Mouse (Mus musculus): Measurements from ENCODE around the gene Med13. TPM values are rescaled to one million over a fixed set of nuclear protein-coding genes. Genes with fewer than 3 reads are reported as not detected.
"Not testable (repeated sequence)": the region's sequence is repeated elsewhere in the genome, so short reads cannot be mapped to it uniquely, and the experiment has no call there.

Gene Med13
- polyA plus RNA-seq, 1 experiment from 2014 or later: 2.9 TPM

- DNase-seq: no peak
- 62% methylated on average over 2 of the region's 2 CpGs for WGBS (ENCODE audit: insufficient replicate concordance)
Observed at GRCm38 (mm10) chr11:86349325-86349724, 8.1 kb downstream of the Med13 start.

GRCm38 (mm10) chr11:86348872-86349271, 8.5 kb downstream of the Med13 start:
- H3K9me3 ChIP-seq (replicated peaks): no peaks in the 10 kb centered on the region
- H3K4me1 ChIP-seq (replicated peaks): peaks cover 27% of the 10 kb centered on the region
- ATAC-seq (ENCODE audit: low read depth) (no peak), DNase-seq (no peak)
- H3K27me3 ChIP-seq: no peaks in the 10 kb centered on the region
- H3K9ac ChIP-seq: no peak overlapping the region
- no peak overlapping the region for H3K4me3 ChIP-seq (replicated peaks)
- no peak overlapping the region for H3K27ac ChIP-seq
- H3K36me3 ChIP-seq: peaks cover 30% of the 10 kb centered on the region
- H3K4me2 ChIP-seq: no peak overlapping the region

More at GRCm38 (mm10) chr11:86349325-86349724, 8.1 kb downstream of the Med13 start:
- Histone ChIP-seq H3K9ac (no peak overlapping the region), H3K27ac (no peak overlapping the region), H3K27me3 (no peaks in the 10 kb centered on the region), H3K4me2 (no peak overlapping the region), H3K4me3 (replicated peaks) (no peak overlapping the region), H3K9me3 (replicated peaks) (no peaks in the 10 kb centered on the region), H3K36me3 (peaks cover 32% of the 10 kb centered on the region), H3K4me1 (replicated peaks) (peaks cover 31% of the 10 kb centered on the region)
- ATAC-seq (ENCODE audit: low read depth): no peak

GRCm38 (mm10) chr11:86347387-86348122, 9.8 kb downstream of the Med13 start:
- WGBS (ENCODE audit: insufficient replicate concordance): 83% methylated on average over 5 of the region's 5 CpGs
- H3K4me3 ChIP-seq (replicated peaks): no peak overlapping the region
- H3K9me3 ChIP-seq (replicated peaks): no peaks in the 10 kb centered on the region
- no peaks in the 10 kb centered on the region for H3K27me3 ChIP-seq
- no peak overlapping the region for H3K4me2 ChIP-seq
- no peak for DNase-seq
- H3K27ac ChIP-seq: no peak overlapping the region
- H3K9ac ChIP-seq: no peak overlapping the region
- peaks cover 29% of the 10 kb centered on the region for H3K36me3 ChIP-seq
- peaks cover 15% of the 10 kb centered on the region for H3K4me1 ChIP-seq (replicated peaks)
- ATAC-seq (ENCODE audit: low read depth): no peak

GRCm38 (mm10) chr11:86346525-86346924, 10.9 kb downstream of the Med13 start:
- Histone ChIP-seq H3K4me3 (replicated peaks) (no peak overlapping the region), H3K27me3 (no peaks in the 10 kb centered on the region), H3K4me2 (no peak overlapping the region), H3K9me3 (replicated peaks) (no peaks in the 10 kb centered on the region), H3K4me1 (replicated peaks) (peaks cover 11% of the 10 kb centered on the region), H3K36me3 (peaks cover 31% of the 10 kb centered on the region), H3K9ac (no peak overlapping the region), H3K27ac (no peak overlapping the region)
- DNase-seq: no peak
- WGBS (ENCODE audit: insufficient replicate concordance): 71% methylated on average over 3 of the region's 3 CpGs
- no peak for ATAC-seq (ENCODE audit: low read depth)

GRCm38 (mm10) chr11:86344940-86345339, 12.5 kb downstream of the Med13 start:
- H3K9me3 ChIP-seq (replicated peaks); H3K4me3 ChIP-seq (replicated peaks); H3K9ac ChIP-seq; DNase-seq; ATAC-seq (ENCODE audit: low read depth); H3K27me3 ChIP-seq; H3K27ac ChIP-seq; H3K4me2 ChIP-seq; H3K4me1 ChIP-seq (replicated peaks): not testable (repeated sequence)
- peaks cover 35% of the 10 kb centered on the region for H3K36me3 ChIP-seq
- 86% methylated on average over 1 of the region's 1 CpGs for WGBS (ENCODE audit: insufficient replicate concordance)

GRCm38 (mm10) chr11:86324251-86324650, 33.2 kb downstream of the Med13 start:
- no peak overlapping the region for H3K27ac ChIP-seq
- H3K27me3 ChIP-seq: no peaks in the 10 kb centered on the region
- H3K4me3 ChIP-seq (replicated peaks): no peak overlapping the region
- DNase-seq: no peak
- H3K4me1 ChIP-seq (replicated peaks): no peaks in the 10 kb centered on the region
- H3K36me3 ChIP-seq: peaks cover 34% of the 10 kb centered on the region
- no peak overlapping the region for H3K9ac ChIP-seq
- no peaks in the 10 kb centered on the region for H3K9me3 ChIP-seq (replicated peaks)
- WGBS (ENCODE audit: insufficient replicate concordance): 77% methylated on average over 5 of the region's 5 CpGs
- H3K4me2 ChIP-seq: no peak overlapping the region
- ATAC-seq (ENCODE audit: low read depth): no peak

GRCm38 (mm10) chr11:86314992-86315391, 42.4 kb downstream of the Med13 start:
- not testable (repeated sequence) for H3K4me1 ChIP-seq (replicated peaks); H3K4me2 ChIP-seq; H3K27me3 ChIP-seq; H3K27ac ChIP-seq; ATAC-seq (ENCODE audit: low read depth); H3K9me3 ChIP-seq (replicated peaks); H3K4me3 ChIP-seq (replicated peaks); DNase-seq; H3K9ac ChIP-seq
- WGBS (ENCODE audit: insufficient replicate concordance): 83% methylated on average over 3 of the region's 3 CpGs
- H3K36me3 ChIP-seq: peaks cover 34% of the 10 kb centered on the region

GRCm38 (mm10) chr11:86310280-86310679, 47.1 kb downstream of the Med13 start:
- Histone ChIP-seq H3K36me3 (peaks cover 31% of the 10 kb centered on the region), H3K9ac (no peak overlapping the region), H3K4me3 (replicated peaks) (no peak overlapping the region), H3K27me3 (no peaks in the 10 kb centered on the region), H3K4me1 (replicated peaks) (no peaks in the 10 kb centered on the region), H3K9me3 (replicated peaks) (no peaks in the 10 kb centered on the region), H3K27ac (no peak overlapping the region), H3K4me2 (no peak overlapping the region)
- 63% methylated on average over 6 of the region's 6 CpGs for WGBS (ENCODE audit: insufficient replicate concordance)
- DNase-seq (no peak), ATAC-seq (ENCODE audit: low read depth) (no peak)

- DNase-seq; H3K4me1 ChIP-seq (replicated peaks); H3K4me2 ChIP-seq; H3K4me3 ChIP-seq (replicated peaks); H3K9ac ChIP-seq; ATAC-seq (ENCODE audit: low read depth); H3K9me3 ChIP-seq (replicated peaks); H3K27ac ChIP-seq; H3K27me3 ChIP-seq: not testable (repeated sequence)
- WGBS (ENCODE audit: insufficient replicate concordance): 89% methylated on average over 10 of the region's 10 CpGs
- peaks cover 44% of the 10 kb centered on the region for H3K36me3 ChIP-seq
Observed at GRCm38 (mm10) chr11:86292201-86292600, 65.2 kb downstream of the Med13 start.

- no peak overlapping the region for H3K27ac ChIP-seq
- WGBS (ENCODE audit: insufficient replicate concordance): 90% methylated on average over 6 of the region's 6 CpGs
- peaks cover 3% of the 10 kb centered on the region; the same call in 1 of the 2 replicates for H3K4me1 ChIP-seq (replicated peaks)
- H3K4me2 ChIP-seq: no peak overlapping the region
- no peak for ATAC-seq (ENCODE audit: low read depth)
- H3K9me3 ChIP-seq (replicated peaks): no peaks in the 10 kb centered on the region
- no peak overlapping the region for H3K9ac ChIP-seq
- H3K27me3 ChIP-seq: no peaks in the 10 kb centered on the region
- peaks cover 40% of the 10 kb centered on the region for H3K36me3 ChIP-seq
- H3K4me3 ChIP-seq (replicated peaks): no peak overlapping the region
- no peak for DNase-seq
Observed at GRCm38 (mm10) chr11:86291714-86292113, 65.7 kb downstream of the Med13 start.

GRCm38 (mm10) chr11:86285729-86286128, 71.7 kb downstream of the Med13 start:
- H3K4me1 ChIP-seq (replicated peaks): no peaks in the 10 kb centered on the region
- H3K4me3 ChIP-seq (replicated peaks): no peak overlapping the region
- no peak overlapping the region for H3K9ac ChIP-seq
- peaks cover 77% of the 10 kb centered on the region for H3K36me3 ChIP-seq
- WGBS (ENCODE audit: insufficient replicate concordance): 92% methylated on average over 8 of the region's 8 CpGs
- DNase-seq: no peak
- no peak overlapping the region for H3K27ac ChIP-seq
- H3K9me3 ChIP-seq (replicated peaks): no peaks in the 10 kb centered on the region
- no peaks in the 10 kb centered on the region for H3K27me3 ChIP-seq
- H3K4me2 ChIP-seq: no peak overlapping the region
- ATAC-seq (ENCODE audit: low read depth): no peak

- peaks cover 76% of the 10 kb centered on the region for H3K36me3 ChIP-seq
- H3K4me2 ChIP-seq: no peak overlapping the region
- 87% methylated on average over 6 of the region's 6 CpGs for WGBS (ENCODE audit: insufficient replicate concordance)
Observed at GRCm38 (mm10) chr11:86278442-86279102, 78.8 kb downstream of the Med13 start.

More at GRCm38 (mm10) chr11:86278442-86279102, 78.8 kb downstream of the Med13 start:
- ATAC-seq (ENCODE audit: low read depth) (no peak), DNase-seq (no peak)
- H3K4me3 ChIP-seq (replicated peaks): no peak overlapping the region
- H3K9me3 ChIP-seq (replicated peaks): no peaks in the 10 kb centered on the region
- H3K4me1 ChIP-seq (replicated peaks): no peaks in the 10 kb centered on the region
- H3K27ac ChIP-seq: no peak overlapping the region
- no peaks in the 10 kb centered on the region for H3K27me3 ChIP-seq
- H3K9ac ChIP-seq: no peak overlapping the region
